Mouse (Mus musculus) urinary bladder, postnatal 0 days (tissue): Measurements from ENCODE around the gene Gm7145. TPM values are rescaled to one million over a fixed set of nuclear protein-coding genes. Genes with fewer than 3 reads are reported as not detected.

Experiments
- polyA plus RNA-seq: library from polyadenylated mRNA; unstranded; fragments of >200 nt; fragmentation: Nextera tagmentation; extraction: Ambion mirVana; gene quantifications from 2 replicates; pipeline ENCODE4 v1.2.1, GENCODE M21; 2015

Gene Gm7145
- not detected in 2 replicates for polyA plus RNA-seq

DNA sequence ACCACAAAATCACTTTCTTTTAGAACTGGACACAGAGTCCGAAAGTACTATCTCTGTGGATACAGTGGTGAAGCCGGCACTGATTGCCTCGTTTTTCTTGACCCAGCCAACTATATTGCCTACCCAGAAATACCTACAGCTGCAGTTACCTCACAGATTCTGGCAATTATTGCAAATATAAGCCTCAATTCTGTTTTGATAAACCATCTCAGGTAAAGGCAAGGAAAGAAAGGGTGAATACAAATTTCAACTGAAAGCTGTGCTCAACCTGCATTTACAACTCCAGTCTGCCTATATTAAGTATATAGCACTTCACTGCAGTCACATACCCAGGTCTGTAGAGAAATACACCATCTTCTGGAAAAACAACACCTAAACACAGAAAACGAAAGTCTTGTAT lies at the start of gene Gm7145:
TSS of gene Gm7145 (plus strand) at position 301 of the 400 bp plus-strand sequence.

DNA sequence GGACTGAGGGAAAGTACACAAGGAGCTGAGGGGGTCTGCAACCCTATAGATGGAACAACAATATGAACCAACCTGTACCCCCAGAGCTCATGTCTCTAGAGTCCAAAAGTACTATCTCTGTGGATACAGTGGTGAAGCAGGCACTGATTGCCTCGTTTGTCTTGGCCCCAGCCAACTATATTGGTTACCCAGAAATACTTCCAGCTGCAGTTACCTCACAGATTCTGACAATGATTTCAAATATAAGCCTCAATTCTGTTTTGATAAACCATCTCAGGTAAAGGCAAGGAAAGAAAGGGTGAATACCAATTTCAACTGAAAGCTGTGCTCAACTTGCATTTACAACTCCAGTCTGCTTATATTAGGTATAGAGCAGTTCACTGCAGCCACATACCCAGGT lies 38.0 kb upstream of the Gm7145 start, which contains the start of gene Gm28168:
TSS of gene Gm28168 (plus strand) at position 301 of the 400 bp plus-strand sequence.

Other genes starting within 250 kb of the Gm7145 start
- not detected in 2 replicates for gene B020011L13Rik, start 184.8 kb upstream of the Gm7145 start, polyA plus RNA-seq
- not detected in 2 replicates for gene Gm28360, start 135.9 kb upstream of the Gm7145 start, polyA plus RNA-seq
- not detected in 2 replicates for gene Gm28168, start 37.9 kb upstream of the Gm7145 start, polyA plus RNA-seq
- 0.02 TPM in 1 of 2 replicates, not detected in the other for gene Gm29106, start 210.6 kb downstream of the Gm7145 start, polyA plus RNA-seq